Mouse (Mus musculus) liver, embryonic 11.5 days (tissue): ENCODE measurements at regions not wholly inside any gene's neighbourhood (a gene's known extent, or its start where the extent isn't known, plus 50 kb on each side); places are given as distances from the start of the nearest gene placed in this dataset.

ENCODE experiments used
- ATAC-seq: fragments of 200-750 bp; cut with Nextera tagmentation; replicated peaks from 2 replicates; pipeline ENCODE4 v1.8.0; 2017; ENCODE audit warnings: moderate number of reproducible peaks, mild to moderate bottlenecking, moderate TSS enrichment, moderate library complexity; ENCODE audit not compliant: low FRiP score
- DNase-seq: peaks from one replicate; pipeline ENCODE4 v3.0.0-alpha.2; 2017; ENCODE audit warnings: low spot score
- H3K27ac ChIP-seq: fragments of 300-500 bp; sonication (generic); 2 replicates; pipeline ENCODE4 v1.5.1; 2014; ENCODE audit warnings: mild to moderate bottlenecking, low read depth, low read length, control low read depth
- H3K27me3 ChIP-seq: fragments of 300-500 bp; sonication (generic); replicated peaks from 2 replicates; pipeline ENCODE4 v1.6.1; 2014; ENCODE audit warnings: low read length, mixed read lengths; ENCODE audit not compliant: control insufficient read depth, insufficient read depth
- H3K36me3 ChIP-seq: fragments of 300-500 bp; sonication (generic); 2 replicates; pipeline ENCODE4 v1.6.1; 2014; ENCODE audit warnings: mild to moderate bottlenecking, low read length, moderate library complexity, mixed read lengths; ENCODE audit not compliant: control insufficient read depth, insufficient read depth
- H3K4me1 ChIP-seq: fragments of 300-500 bp; sonication (generic); replicated peaks from 2 replicates; pipeline ENCODE4 v1.6.1; 2014; ENCODE audit warnings: low read length, mixed read lengths; ENCODE audit not compliant: control insufficient read depth, insufficient read depth
- H3K4me2 ChIP-seq: fragments of 300-500 bp; sonication (generic); 2 replicates; pipeline ENCODE4 v1.6.1; 2014; ENCODE audit warnings: mild to moderate bottlenecking, control low read depth, moderate library complexity
- H3K4me3 ChIP-seq: fragments of 300-500 bp; sonication (generic); 2 replicates; pipeline ENCODE4 v1.5.1; 2014; ENCODE audit warnings: low read depth, low read length, control low read depth
- H3K9ac ChIP-seq: fragments of 300-500 bp; sonication (generic); 2 replicates; pipeline ENCODE4 v1.6.1; 2014; ENCODE audit warnings: low read depth, low read length, control low read depth
- H3K9me3 ChIP-seq: fragments of 300-500 bp; sonication (generic); 2 replicates; pipeline ENCODE4 v1.6.1; 2016; ENCODE audit warnings: low read length, inconsistent platforms, mixed read lengths; ENCODE audit not compliant: control insufficient read depth
- WGBS: fragments of 180-500 bp; shearing (Covaris S2); extraction: QIAGEN DNeasy Blood & Tissue Kit; methylation state at CpG from one replicate; pipeline ENCODE4 v1.1.7; 2014; 5-methylcytosine and 5-hydroxymethylcytosine counted together

DNA sequence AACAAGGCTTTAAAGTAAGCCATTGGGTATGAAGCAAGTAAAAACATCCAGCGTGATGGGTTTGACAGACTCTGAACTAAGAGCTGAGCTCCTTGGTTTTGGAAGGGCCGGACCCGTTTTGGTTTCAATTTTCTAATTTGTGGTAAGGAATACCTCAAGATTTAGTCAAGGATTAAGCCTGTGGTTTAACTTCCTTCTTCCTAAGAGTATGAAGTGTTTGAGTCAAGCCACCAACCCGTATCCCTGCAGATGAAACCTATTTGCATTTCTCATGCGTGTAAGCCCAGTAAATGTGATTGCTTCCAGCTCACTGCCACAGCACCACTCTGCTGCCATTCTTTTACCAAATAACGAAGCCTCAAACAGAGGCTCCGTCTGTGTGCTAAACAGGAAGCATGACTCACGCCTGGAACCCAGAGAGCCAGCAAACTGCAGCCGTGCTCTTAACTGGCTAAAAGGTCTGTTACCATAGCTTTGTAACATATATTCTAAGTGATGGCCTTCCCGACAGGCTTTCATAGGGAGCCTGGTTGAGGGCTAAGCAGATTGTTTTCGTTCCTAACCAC, 149.7 kb downstream of the Etv1 start:
- DNase-seq (no peak), ATAC-seq (0 out of 2 replicates have a peak, but pooled peaks have one; percentile 36)
- H3K27me3 ChIP-seq, result no peaks in the 10 kb centered on the region
- WGBS, result 35% methylated on average over 11 of the region's 11 CpGs
- H3K9me3 ChIP-seq, result no peaks in the 10 kb centered on the region
- no peak overlapping the region for H3K4me3 ChIP-seq
- no peak overlapping the region for H3K9ac ChIP-seq
- H3K27ac ChIP-seq, result no peak overlapping the region
- no peak overlapping the region for H3K4me2 ChIP-seq
- no peaks in the 10 kb centered on the region for H3K4me1 ChIP-seq
- no peaks in the 10 kb centered on the region for H3K36me3 ChIP-seq

DNA sequence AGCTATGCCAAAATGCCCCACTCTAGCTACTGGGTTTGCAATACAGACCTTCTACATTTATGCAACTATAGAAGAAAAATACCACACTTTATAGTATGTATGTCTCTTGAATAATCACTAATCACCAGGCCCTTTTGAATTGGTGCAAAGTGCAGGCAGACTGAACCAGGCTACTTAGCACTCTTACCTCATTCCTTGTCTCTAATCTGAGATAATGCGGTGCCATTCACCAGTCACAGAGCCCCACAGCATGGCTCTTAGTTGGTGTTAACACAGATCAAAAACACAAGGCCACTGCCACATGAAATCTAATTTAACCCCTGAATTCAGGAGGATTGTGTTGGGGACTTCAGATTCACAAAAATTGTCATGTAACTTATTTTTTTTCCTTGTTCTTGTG, 150.5 kb downstream of the Etv1 start:
- no peak overlapping the region for H3K4me2 ChIP-seq
- no peak overlapping the region for H3K9ac ChIP-seq
- DNase-seq (no peak), ATAC-seq (no peak)
- no peaks in the 10 kb centered on the region for H3K9me3 ChIP-seq
- H3K36me3 ChIP-seq, result no peaks in the 10 kb centered on the region
- H3K4me1 ChIP-seq, result no peaks in the 10 kb centered on the region
- no peaks in the 10 kb centered on the region for H3K27me3 ChIP-seq
- 65% methylated on average over 1 of the region's 1 CpGs for WGBS
- H3K27ac ChIP-seq, result no peak overlapping the region
- H3K4me3 ChIP-seq, result no peak overlapping the region

DNA sequence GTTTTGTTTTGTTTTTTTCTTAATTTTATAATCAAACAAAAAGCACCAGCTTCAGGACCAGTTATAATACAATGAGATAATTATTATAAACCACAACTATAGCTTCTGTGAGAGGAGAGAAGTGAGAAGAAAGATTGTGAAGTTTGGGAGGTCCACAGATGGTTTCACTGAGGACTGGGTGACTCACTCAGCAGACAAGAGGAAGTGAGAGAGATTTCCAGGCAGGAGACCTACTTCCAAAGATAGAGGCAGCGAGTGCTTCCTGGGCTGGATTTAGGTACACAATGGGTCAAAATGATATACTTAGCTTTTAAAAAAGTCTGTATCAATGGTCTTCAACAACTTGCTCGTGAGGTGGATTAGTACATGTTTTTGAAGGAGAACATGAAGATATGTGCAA, 152.6 kb downstream of the Etv1 start:
- no peak for DNase-seq
- Histone ChIP-seq H3K27me3 (no peaks in the 10 kb centered on the region), H3K4me1 (no peaks in the 10 kb centered on the region), H3K9me3 (no peaks in the 10 kb centered on the region), H3K4me3 (no peak overlapping the region), H3K27ac (no peak overlapping the region), H3K9ac (no peak overlapping the region), H3K36me3 (no peaks in the 10 kb centered on the region), H3K4me2 (no peak overlapping the region)
- no peak for ATAC-seq
- 51% methylated on average over 2 of the region's 2 CpGs for WGBS

DNA sequence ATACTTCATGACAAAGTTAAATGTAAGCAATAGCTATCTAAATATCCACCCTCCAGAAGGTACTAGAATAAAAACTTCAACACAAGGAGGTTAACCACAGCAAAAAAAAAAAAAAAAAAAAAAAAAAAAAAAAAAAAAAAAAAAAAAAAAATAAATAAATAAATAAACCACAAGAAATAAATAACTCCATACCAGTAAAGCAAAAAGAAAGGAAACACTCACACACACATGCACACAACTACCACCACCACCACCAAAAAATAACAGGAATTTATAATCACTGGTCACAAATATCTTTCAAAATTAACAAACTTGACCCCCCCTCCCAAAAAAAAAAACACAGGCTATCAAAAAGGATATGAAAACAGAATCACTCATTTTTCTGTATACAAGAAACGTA, 180.4 kb downstream of the Etv1 start:
- no peak overlapping the region for H3K9ac ChIP-seq
- 49% methylated on average over 1 of the region's 1 CpGs for WGBS
- H3K4me3 ChIP-seq, result no peak overlapping the region
- DNase-seq, result no peak
- no peak for ATAC-seq
- no peaks in the 10 kb centered on the region for H3K9me3 ChIP-seq
- no peak overlapping the region for H3K4me2 ChIP-seq
- H3K4me1 ChIP-seq, result no peaks in the 10 kb centered on the region
- H3K36me3 ChIP-seq, result no peaks in the 10 kb centered on the region
- H3K27me3 ChIP-seq, result no peaks in the 10 kb centered on the region
- no peak overlapping the region for H3K27ac ChIP-seq

DNA sequence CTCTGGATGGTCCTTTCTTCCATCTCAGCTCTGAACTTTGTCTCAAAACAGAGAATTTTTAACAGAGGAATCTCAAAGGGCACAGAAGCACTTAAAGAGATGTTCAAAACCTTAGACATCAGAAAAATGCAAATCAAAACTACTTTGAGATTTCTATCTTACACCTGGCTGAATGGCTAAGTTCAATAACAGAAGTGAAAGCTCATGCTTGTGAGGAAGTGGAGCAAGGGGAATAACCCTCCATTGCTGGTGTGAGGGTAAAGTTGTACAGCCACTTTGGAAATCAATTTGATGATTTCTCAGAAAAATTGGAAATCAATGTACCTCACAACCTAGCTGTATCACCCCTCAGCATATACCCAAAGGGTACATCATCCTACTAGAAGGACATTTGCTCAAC, 183.1 kb downstream of the Etv1 start:
- no peaks in the 10 kb centered on the region for H3K4me1 ChIP-seq
- no peaks in the 10 kb centered on the region for H3K9me3 ChIP-seq
- ATAC-seq, result no peak
- no peak overlapping the region for H3K9ac ChIP-seq
- H3K27me3 ChIP-seq, result no peaks in the 10 kb centered on the region
- H3K4me3 ChIP-seq, result no peak overlapping the region
- DNase-seq, result no peak
- H3K4me2 ChIP-seq, result no peak overlapping the region
- no peaks in the 10 kb centered on the region for H3K36me3 ChIP-seq
- no peak overlapping the region for H3K27ac ChIP-seq

DNA sequence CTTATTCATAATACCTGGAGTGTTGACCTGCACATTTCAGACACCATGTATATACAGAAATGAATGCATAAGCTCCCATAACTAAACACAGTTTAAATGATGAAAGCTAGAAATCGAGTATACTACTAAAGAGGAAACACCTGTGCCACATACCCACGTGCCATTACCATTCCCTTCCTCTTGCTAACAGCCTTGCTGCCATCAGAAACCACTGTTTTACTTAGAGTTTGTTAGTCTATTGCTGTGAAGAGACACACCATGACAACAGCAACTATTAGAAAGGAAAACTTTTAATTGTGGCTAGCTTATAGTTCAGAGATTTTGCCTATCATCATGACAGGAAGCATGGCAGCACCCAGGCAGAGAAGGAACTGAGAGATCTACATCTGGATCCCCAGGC, 191.2 kb downstream of the Etv1 start:
- Histone ChIP-seq H3K9ac (no peak overlapping the region), H3K4me3 (no peak overlapping the region), H3K4me1 (no peaks in the 10 kb centered on the region), H3K9me3 (no peaks in the 10 kb centered on the region), H3K27ac (no peak overlapping the region), H3K27me3 (no peaks in the 10 kb centered on the region), H3K36me3 (no peaks in the 10 kb centered on the region), H3K4me2 (no peak overlapping the region)
- WGBS, result 41% methylated on average over 2 of the region's 2 CpGs
- no peak for ATAC-seq
- DNase-seq, result no peak

DNA sequence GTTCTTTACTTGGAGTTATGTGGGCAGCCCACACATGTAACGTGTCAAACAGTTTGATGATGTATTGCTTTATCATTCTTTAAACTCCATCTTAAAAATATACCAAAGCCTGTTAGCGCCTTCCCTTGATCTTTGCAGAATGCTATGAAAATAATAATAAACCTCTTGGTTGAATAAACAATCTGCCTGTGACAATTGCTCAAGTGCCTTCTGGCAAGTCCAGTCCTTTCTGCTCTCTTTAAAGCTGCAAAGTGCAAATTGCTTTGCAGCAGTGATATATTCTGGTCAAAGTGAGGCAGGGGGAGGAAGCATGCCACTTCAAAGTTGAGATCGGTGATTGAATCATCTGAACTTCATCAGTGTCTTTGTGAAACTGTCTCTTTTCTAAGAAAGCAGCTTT, 193.0 kb downstream of the Etv1 start:
- no peak overlapping the region for H3K27ac ChIP-seq
- DNase-seq (no peak), ATAC-seq (no peak)
- H3K4me3 ChIP-seq, result no peak overlapping the region
- H3K4me2 ChIP-seq, result no peak overlapping the region
- H3K4me1 ChIP-seq, result no peaks in the 10 kb centered on the region
- 82% methylated on average over 3 of the region's 3 CpGs for WGBS
- H3K9me3 ChIP-seq, result no peaks in the 10 kb centered on the region
- H3K9ac ChIP-seq, result no peak overlapping the region
- H3K36me3 ChIP-seq, result no peaks in the 10 kb centered on the region
- no peaks in the 10 kb centered on the region for H3K27me3 ChIP-seq

DNA sequence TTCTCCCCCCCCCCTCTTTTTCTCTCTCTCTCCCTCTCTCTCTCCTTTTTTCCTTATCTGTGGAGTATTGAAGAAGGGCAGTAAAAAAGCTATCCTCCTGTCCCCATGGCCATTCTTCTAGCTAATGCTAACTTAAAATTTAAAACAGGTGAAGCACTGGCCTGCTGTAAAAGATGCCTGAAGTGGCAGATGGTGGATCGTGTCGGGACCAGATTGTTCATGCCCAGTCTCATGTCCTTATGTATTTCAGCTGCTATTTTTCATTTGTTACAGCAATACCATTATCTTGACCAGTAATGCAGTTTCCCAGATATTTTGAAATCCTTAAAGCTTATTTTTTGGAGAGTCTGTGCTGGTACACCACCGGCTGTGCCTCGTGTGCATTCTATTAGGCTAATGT, 196.3 kb downstream of the Etv1 start:
- ATAC-seq, result no peak
- no peak overlapping the region for H3K9ac ChIP-seq
- H3K4me3 ChIP-seq, result no peak overlapping the region
- no peaks in the 10 kb centered on the region for H3K36me3 ChIP-seq
- 78% methylated on average over 4 of the region's 4 CpGs for WGBS
- H3K27ac ChIP-seq, result no peak overlapping the region
- no peak for DNase-seq
- H3K9me3 ChIP-seq, result no peaks in the 10 kb centered on the region
- H3K27me3 ChIP-seq, result no peaks in the 10 kb centered on the region
- H3K4me1 ChIP-seq, result no peaks in the 10 kb centered on the region
- no peak overlapping the region for H3K4me2 ChIP-seq

DNA sequence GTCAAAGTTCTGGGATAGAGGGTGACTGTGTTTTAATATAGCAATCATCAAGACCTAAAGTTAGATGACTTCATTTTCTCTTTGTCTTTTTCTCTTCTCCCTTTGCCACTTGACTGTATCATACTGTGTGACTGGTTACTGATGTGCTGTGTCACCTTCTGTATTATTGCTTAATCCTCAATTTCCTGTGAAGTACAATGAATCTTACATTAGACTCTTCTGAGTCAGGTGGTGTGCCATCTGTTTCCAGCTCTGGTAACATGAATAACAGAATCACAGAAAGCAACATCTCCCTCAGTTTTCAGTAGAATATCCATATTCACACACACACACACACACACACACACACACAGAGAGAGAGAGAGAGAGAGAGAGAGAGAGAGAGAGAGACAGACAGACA, 203.2 kb downstream of the Etv1 start:
- ATAC-seq (no peak), DNase-seq (no peak)
- no peak overlapping the region for H3K4me3 ChIP-seq

More for the DNA sequence above, 203.2 kb downstream of the Etv1 start:
- no peak overlapping the region for H3K4me2 ChIP-seq
- no peaks in the 10 kb centered on the region for H3K27me3 ChIP-seq
- H3K27ac ChIP-seq, result no peak overlapping the region
- no peaks in the 10 kb centered on the region for H3K9me3 ChIP-seq
- no peaks in the 10 kb centered on the region for H3K36me3 ChIP-seq
- H3K9ac ChIP-seq, result no peak overlapping the region
- H3K4me1 ChIP-seq, result no peaks in the 10 kb centered on the region
